Mouse (Mus musculus): ENCODE data around the gene Cdhr5.

Cdhr5 gene

GRCm38 (mm10) chr7:141276546-141276945 is at the start of gene Cdhr5:
Cdhr5 (minus strand) TSS chr7:141276786.
- DNase-seq (ENCODE audit: low read depth, low spot score) = no peak

- DNase-seq (ENCODE audit: low read depth, low spot score) = no peak
Measured at GRCm38 (mm10) chr7:141324686-141325085, 48.1 kb upstream of the Cdhr5 start.

- DNase-seq (ENCODE audit: low read depth, low spot score) = no peak
Measured at GRCm38 (mm10) chr7:141319446-141319845, 42.9 kb upstream of the Cdhr5 start.

GRCm38 (mm10) chr7:141317619-141318132 is 41.1 kb upstream of the Cdhr5 start:
- DNase-seq (ENCODE audit: low read depth, low spot score) = no peak

- DNase-seq (ENCODE audit: low read depth, low spot score) = no peak
Measured at GRCm38 (mm10) chr7:141315974-141316373, 39.4 kb upstream of the Cdhr5 start.

- no peak for DNase-seq (ENCODE audit: low read depth, low spot score)
Measured at GRCm38 (mm10) chr7:141315076-141315475, 38.5 kb upstream of the Cdhr5 start.

- no peak for DNase-seq (ENCODE audit: low read depth, low spot score)
Measured at GRCm38 (mm10) chr7:141314416-141314815, 37.8 kb upstream of the Cdhr5 start.

GRCm38 (mm10) chr7:141304537-141304936 is 28.0 kb upstream of the Cdhr5 start:
- DNase-seq (ENCODE audit: low read depth, low spot score) = no peak

- DNase-seq (ENCODE audit: low read depth, low spot score) = no peak
Measured at GRCm38 (mm10) chr7:141302702-141303268, 26.2 kb upstream of the Cdhr5 start.

GRCm38 (mm10) chr7:141301386-141301785 is 24.8 kb upstream of the Cdhr5 start:
- DNase-seq (ENCODE audit: low read depth, low spot score) = no peak

- DNase-seq (ENCODE audit: low read depth, low spot score) = no peak
Measured at GRCm38 (mm10) chr7:141299175-141299574, 22.6 kb upstream of the Cdhr5 start.

- no peak for DNase-seq (ENCODE audit: low read depth, low spot score)
Measured at GRCm38 (mm10) chr7:141297926-141298650, 21.5 kb upstream of the Cdhr5 start.

GRCm38 (mm10) chr7:141294479-141294878 is 17.9 kb upstream of the Cdhr5 start:
- no peak for DNase-seq (ENCODE audit: low read depth, low spot score)

GRCm38 (mm10) chr7:141293852-141294471 is 17.4 kb upstream of the Cdhr5 start:
- DNase-seq (ENCODE audit: low read depth, low spot score) = no peak

- DNase-seq (ENCODE audit: low read depth, low spot score) = no peak
Measured at GRCm38 (mm10) chr7:141292583-141293388, 16.2 kb upstream of the Cdhr5 start.

- no peak for DNase-seq (ENCODE audit: low read depth, low spot score)
Measured at GRCm38 (mm10) chr7:141291921-141292582, 15.5 kb upstream of the Cdhr5 start, which contains the start of gene Drd4. Drd4 (plus strand) TSS chr7:141292006.

- no peak for DNase-seq (ENCODE audit: low read depth, low spot score)
Measured at GRCm38 (mm10) chr7:141288042-141288441, 11.5 kb upstream of the Cdhr5 start.

GRCm38 (mm10) chr7:141282756-141283155 is 6.2 kb upstream of the Cdhr5 start:
- no peak for DNase-seq (ENCODE audit: low read depth, low spot score)

- DNase-seq (ENCODE audit: low read depth, low spot score) = no peak
Measured at GRCm38 (mm10) chr7:141281442-141281841, 4.9 kb upstream of the Cdhr5 start.

- no peak for DNase-seq (ENCODE audit: low read depth, low spot score)
Measured at GRCm38 (mm10) chr7:141278766-141279590, 2.4 kb upstream of the Cdhr5 start, which contains the start of gene Sct. Sct (minus strand) TSS chr7:141279133.

All from brain, embryonic 18.5 days (tissue).